Mouse (Mus musculus) urinary bladder, adult 2 months (tissue): ENCODE data around the gene H2-T3. TPM values are rescaled to one million over a fixed set of nuclear protein-coding genes. Genes with fewer than 3 reads are reported as not detected.
"Not testable (repeated sequence)": the region's sequence is repeated elsewhere in the genome, so short reads cannot be mapped to it uniquely, and the experiment has no call there.

Source experiments
- DNase-seq: peaks from one replicate; pipeline ENCODE4 v3.0.0; 2022; ENCODE audit warnings: low spot score
- polyA plus RNA-seq: library from polyadenylated mRNA; depleted of rRNA; stranded (reverse); fragments of >200 nt; gene quantifications from 2 replicates; pipeline ENCODE4 v1.2.3, GENCODE M21; 2012; rRNA removed

The H2-T3 gene
- 0.03 TPM in 1 of 2 replicates, not detected in the other for polyA plus RNA-seq

DNA sequence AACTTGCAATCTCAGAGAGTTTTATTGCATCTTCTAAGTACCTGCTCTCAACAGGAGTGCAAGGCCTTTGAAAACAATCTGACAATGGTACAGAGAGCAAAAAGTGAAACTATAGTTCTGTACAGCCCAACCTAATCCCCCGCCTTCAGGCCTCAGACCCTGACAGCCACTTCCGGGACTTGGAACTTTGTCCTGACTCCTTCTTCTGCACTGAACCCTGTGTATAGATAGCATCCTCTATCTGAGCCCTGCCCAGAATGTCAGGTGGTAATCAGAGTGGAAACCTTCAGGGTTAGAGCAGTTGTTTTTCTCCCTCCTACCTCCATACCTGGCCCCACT is at the start of gene H2-T3:
Gene H2-T3, minus strand, starts transcription at position 119 of the 339 bp plus-strand sequence.
- DNase-seq: no peak

DNA sequence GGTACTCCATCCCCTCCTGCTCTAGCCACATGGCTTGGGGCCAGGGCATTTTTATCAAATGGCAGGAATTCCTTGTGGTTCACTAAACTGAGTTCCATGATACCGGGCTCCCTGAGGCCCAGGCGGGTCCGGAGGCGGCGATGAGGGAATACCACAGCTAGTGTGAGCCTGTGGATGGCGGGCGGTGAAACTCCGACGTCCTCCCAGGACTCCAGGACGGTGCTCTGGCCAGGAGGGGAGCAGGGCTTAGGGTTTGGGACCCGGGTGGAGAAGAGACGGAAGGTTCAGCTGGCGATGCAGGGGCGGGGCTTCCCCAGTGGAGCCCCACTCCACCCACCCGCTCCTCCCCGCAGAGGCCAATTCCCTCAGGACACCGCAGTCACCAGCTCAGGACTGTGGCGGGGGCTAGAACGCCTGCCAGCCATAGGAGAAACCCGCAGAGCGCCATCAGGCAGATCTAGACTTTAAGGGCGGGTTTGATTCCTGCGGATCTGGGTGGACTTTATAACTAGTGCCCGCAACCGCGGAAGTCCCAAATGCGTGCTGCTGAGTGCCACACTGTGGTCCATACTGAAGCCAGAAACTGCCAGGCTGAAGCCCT is 47.3 kb upstream of the H2-T3 start:
- no peak for DNase-seq

DNA sequence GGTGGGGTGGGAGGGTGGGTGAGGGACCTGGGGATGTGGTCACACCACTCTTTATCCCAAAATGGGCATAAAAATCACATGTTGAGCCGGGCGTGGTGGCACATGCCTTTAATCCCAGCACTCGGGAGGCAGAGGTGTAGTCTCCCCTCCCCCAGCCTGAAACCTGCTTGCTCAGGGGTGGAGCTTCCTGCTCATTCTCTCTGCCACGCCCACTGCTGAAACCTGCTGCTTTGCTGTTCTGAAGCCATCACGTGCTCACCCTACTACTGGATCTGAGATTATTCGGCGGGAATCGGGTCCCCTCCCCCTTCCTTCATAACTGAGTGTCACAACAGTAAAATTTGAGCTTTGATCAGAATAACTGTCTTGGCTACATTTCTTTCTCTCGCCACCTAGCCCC is 45.2 kb upstream of the H2-T3 start:
- not testable (repeated sequence) for DNase-seq

DNA sequence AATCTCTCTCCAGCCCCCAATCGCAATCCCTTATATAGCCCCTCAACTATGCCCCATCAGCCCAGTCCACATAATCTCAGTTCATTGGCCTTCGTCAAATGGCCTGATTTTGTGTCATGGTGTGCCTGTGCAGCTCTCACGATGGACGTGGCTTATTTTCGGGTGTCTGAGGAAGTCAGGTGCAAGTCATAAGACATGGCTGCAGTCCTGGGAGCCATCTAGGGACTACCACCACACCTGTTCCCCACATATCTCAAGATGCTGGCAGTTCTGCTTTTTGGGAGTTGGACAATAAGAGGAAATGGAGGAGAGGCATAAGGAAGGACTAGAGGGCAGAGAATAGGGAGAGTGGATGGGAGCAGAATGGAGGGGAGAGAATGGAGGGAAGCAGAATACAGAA is 43.5 kb upstream of the H2-T3 start:
- DNase-seq: no peak

DNA sequence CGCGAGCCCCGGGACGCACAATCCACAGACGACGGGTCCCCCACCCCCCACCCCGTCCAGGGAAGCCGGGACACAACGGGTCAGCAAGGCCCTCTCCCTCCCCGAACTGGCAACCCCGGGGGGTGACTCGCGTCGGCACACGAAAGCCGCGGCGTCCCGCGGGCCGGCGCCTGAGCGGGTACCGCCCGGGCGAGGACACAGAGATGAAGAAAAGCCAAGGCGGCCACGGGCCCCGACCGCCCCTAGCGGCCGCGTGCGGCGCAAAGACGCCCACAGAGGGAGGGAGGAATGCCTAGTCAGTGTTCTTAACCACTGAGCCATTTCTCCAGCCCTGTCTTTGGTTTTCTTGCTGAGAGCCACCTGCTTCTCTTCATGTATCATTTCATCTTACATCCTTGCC is 41.2 kb upstream of the H2-T3 start:
- DNase-seq: peak; percentile 66

DNA sequence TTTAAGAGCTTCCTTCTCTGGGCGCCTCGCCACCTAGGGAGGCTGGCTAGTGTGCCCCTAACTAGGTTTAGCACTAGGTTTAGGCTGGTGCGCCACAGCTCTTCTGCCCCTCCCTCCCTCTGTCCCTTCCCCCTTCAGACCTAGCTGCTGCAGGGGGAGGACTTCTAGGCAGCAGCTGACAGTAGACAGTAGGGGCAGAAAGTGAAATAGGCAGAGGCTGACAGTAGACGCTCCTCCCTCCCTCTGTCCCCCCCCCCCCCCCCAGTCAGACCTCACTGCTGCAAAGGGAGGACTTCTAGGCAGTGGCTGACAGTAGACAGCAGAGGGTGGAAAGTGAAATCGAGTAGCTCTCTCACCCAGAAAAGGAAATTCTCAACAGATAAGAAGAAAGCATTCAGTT is 39.0 kb upstream of the H2-T3 start:
- no peak for DNase-seq

DNA sequence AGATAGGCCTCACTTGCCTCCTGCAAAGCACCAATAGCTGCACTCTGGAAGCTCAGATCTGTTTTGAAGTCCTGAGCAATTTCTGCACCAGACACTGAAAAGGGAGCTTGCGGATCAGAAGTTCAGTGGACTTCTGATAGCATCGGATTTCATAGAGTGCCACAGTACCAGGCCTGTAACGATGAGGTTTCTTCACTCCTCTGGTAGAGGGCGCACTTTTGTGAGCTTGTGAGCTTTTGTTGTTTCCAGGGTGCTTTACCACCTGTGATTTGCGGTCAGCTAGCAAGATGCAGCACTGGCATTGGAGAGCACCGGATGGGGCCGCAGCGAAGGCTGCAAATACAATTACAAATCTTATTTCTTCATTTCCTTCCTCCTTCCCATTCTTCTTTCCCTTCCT is 36.8 kb upstream of the H2-T3 start:
- DNase-seq: no peak

DNA sequence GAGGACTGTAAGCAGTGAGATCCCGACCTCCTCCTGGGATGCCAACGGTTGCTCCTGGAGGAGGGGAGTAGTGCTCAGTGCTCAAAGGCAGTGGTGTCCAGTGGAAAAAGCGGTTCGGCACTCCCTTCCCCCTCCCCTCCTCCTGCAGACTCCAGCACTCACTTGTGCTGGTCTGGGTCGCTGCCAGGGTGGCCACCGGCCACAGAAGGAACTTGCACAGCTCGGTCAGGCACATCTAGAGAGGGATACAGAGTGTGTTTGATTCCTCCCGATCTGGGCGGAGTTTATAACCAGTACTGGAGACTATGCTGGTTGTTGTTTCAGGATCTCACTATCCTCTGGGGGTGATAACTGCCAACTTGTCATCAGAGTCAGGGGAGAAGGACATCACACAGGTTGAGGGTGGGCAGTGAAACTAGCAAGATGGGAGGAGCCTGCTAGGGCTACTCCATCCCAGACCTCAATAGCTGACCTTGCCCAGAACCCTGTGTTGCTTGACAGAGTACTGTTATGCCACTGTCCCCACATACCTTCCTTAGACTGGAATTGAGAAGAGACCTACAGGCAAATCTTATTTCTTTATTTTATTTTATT is 35.2 kb upstream of the H2-T3 start:
- no peak for DNase-seq

DNA sequence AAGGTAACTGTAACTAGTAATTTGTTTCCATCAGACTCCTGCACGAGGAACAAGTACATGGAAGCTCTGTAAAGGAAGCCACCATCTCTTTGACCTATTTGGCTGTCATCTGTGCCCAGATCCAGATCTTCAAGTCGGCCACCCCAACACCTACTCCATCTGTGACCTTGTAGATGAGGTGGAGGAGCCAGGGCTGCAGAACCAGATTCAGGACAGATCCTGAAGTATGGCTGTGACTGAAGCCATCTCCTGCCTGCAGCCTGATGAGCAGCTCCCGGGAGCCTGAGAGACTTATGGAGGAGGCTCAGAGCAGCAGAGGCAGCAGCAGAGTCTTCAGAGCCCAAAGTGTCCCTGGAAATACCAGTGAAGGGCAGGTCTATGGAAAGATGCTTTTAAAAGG is 34.4 kb upstream of the H2-T3 start:
- no peak for DNase-seq

DNA sequence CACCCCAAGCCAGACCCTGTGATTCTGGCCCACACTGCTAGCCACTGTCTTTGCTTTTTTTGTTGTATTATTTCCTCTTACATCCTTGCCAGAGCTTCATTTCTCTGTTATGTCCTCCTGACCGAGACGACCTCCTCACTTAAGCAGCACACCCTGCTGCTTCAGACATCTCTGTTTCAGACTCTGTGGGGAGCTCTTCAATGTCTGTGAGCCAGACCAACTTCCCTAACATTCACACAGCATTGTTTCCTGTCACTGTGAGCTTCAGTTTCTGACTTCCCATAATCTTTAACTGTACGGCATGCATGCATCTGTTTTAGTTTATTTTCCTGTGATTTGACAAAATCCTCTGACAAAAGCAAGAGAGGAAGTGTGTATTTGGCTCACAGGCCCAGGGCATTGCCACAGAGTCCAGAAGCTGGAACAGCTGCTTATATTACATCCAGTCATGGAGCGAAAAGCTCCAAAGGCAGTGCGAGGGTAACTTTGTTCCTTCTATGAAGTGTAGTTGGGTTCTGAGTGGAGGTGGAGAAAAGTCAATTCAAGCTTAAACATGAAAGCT is 28.6 kb upstream of the H2-T3 start:
- DNase-seq: no peak

DNA sequence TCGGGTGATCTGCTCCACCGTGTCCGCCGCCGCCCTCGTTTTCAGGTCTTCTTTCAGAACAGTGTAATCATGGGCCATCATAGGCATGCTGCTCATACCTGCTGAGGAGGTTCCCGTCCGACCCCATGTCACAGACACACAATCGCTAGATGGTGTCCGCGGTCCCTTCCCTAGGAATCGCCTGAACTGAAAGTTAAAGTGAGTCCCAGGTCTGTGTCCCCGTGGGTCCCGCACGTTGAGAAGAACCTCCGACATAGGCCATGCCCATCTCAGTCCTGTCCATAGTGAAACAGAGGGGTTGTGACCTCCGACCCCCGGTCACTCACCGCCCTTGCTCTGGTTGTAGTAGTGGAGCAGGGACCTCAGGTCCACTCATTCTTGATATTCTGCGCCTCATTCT is 25.5 kb upstream of the H2-T3 start:
- no peak for DNase-seq

DNA sequence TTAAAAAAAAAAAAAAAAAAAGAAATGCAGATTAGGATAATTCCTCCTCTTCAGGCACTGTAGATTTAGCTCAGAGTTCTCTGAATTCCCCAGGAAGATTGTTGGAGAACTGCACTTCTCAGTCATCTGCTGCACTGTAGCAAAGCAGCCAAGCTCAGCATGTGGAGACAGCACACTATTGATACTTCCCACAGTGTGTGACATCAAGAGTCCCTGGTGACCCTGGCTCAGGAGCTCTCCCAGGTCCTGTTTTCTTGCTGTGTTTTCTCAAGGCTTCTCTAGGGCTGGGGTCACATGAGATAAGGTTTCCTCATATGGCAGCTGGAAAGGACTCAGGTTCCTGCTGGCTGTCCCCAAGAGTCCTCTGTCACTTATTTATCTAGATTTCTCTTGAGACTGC is 16.8 kb upstream of the H2-T3 start:
- no peak for DNase-seq

DNA sequence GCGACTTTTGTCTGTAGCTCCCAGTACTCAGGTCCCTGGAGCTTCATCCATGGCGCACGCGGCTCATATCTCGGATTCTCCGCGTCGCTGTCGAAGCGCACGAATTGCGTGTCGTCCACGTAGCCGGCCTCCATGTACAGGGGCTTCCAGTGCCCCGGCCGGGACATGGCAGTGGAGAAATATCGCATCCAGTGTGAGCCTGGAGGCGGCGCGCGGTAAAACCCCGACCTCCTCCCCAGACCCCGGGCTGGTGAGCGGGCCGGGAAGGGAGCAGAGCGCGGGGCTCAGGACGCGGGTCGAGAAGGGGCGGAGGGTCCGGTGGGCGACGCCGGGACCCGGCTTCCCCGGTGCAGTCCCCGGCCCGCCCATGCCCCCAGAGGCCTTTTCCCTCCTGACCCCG is 15.8 kb upstream of the H2-T3 start:
- DNase-seq: no peak

DNA sequence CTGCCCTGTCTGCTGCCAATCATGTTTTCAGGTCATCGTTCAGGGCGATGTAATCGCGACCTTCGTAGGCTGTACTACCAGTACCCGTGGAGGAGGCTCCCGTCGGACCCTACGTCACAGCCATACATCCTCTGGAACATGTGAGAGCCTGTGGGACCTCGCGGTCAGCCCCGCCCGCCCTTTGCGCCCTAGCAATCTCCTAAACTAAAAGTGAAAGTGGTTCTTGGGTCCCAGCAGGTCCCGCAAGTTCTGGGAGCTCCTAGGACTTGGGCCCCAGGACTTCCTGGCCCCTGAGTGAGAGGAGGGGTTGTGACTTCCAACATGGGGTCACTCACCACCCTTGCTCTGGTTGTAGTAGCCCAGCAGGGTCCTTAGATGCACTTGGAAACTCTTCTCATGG is 15.4 kb upstream of the H2-T3 start:
- DNase-seq: no peak

DNA sequence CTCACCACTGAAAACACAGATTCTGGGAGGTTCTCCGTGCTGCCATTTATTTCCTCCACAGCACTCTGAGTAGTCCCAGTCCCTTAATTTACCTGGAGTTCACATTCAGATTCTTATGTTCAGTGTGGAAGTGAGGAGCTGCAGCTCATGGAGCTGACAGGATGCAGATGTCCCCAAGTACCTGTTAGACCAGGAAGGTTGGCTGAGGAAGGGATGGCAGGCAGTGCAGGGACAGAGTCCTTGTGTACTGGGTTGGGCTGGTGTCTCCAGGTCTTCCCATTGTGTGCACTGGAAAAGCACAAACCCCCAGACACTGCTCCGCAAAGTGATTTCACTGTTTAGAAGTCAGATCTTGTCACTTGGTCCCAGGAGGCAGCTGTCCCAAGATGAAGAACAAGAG is 11.8 kb upstream of the H2-T3 start:
- no peak for DNase-seq

DNA sequence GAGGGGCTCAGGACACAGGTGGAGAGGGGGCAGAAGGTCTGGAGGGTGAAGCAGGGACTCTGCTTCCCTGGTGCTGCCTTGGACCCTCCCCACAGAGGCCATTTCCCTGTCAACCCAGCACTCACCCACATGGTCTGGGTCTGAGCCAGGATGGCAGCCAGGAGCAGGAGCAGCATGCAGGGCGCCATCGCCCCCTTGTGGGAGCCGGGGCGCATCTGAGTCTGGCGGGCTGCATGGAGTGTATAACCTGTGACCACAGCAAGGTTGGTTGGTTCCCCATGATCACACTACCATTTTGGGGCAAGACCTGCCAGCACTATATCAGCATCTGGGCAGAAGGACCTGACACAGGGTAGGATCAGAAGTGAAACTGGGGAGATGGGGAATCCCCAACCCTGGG is 8.2 kb upstream of the H2-T3 start:
- DNase-seq: no peak

DNA sequence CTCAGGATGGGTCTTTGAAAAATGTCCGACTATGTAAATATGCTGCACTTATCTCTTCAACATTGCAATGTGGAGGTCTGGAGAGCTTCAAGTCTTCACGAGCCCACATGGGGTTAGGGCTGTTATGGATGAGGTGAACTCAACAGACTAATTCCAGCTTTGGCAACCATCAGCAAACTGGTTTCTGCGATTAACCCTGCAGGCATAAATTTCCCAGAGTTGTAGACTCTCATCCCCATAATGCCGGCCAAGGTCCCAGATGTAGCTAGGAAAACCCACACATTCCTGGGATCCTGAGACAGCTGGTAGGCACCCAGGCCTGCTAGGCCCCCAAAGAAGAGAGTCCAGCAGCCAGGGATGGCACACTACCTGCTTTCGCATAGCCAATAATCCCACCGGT is 4.4 kb upstream of the H2-T3 start:
- no peak for DNase-seq

DNA sequence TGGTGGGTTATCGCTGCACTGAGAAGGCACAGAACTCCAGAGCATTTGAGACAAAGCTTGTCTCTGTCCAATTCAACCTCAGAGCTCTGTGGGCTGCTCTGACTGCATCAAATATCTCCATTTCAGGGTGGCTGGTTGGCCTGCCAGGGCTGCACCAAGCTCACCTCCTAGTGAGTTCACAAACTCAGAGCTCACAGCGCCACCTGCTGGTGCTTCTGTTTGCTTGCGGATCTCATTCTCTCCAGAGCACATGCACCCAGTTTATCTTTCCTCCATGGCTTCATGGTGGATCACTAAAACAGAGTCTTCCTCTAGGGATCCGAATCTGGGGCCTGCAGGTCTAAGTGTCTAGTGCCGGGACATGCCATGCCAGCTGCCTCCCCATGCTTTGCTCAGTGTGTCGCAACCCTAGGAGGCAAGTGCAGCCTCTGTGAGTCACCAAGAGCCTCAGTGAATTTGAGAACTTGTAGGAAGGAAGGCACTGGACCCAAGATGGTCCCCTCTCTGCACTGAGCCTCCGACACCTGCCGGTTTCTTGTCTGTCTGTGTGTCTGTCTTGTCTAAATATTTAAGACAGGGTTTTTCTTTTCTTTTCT is 3.6 kb upstream of the H2-T3 start:
- no peak for DNase-seq

DNA sequence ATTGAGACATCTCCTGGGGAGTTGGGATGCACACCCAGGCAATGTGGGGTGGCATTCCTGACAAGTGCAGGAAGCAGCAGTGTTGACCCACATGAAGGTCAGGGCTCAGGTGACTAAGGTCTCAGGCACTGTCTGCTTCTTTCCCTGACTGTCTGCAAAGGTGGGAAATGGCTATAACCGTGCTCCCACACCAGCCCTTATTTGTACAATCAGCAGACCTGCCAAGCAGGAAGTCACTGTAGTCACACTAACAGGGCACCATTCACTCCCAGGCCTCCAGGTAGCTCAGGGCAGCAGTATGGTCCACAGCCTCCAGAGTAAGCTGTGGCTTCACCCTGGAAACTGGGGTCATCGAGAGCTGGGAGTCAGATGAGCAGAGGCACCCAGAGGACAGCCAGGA is 2.3 kb upstream of the H2-T3 start:
- no peak for DNase-seq

DNA sequence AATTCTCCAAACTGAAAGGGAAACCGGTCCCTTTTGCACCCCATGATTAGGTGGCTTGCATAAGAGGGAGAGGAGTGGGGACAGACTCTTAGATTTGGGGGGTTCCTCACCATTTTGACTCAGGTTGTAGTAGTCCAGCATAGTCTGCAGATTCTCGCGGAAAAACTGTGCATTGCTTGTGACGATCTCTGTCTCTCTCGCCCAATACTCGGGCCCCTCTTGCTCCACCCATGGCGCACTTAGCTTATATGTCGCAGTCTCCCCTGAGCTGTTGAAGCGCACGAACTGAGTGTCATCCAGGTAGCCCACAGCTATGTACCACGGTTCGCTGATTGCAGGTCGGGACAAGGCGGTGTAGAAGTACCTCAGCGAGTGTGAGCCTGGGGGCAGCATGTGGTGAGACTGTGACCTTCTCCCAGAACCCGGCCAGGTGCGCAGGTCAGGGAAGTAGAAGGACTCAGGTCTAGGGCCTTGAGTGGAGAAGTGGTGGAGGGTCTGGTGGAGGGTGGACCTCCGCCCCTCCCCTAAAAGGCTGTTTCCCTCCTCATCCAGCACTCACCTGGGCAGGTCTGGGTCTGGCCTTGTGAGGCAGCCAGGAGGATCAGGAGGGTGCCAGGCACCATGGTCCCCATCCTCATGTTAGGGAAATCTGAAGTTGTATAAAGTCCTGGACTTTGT is 457 bp downstream of the H2-T3 start:
- DNase-seq: no peak

DNA sequence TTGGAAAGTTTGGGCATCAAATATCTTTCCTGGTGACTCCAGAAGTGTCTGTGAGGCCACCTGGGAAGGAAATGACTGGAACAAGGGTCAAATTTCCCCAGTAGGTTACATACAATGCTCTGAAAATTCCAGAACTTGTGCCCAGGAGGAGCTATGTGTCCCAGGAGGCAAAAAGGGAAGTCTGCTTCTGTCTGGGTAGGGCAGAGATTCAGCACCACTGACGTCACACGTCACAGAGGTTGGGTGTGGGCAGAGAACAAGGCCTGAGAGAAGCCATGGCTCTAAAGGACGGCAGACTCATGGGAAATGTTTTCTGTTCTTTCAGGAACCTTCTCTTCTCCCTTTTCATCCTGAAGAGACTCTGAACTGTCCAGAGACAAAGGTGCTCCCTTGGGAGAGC is 2.5 kb downstream of the H2-T3 start:
- DNase-seq: no peak

DNA sequence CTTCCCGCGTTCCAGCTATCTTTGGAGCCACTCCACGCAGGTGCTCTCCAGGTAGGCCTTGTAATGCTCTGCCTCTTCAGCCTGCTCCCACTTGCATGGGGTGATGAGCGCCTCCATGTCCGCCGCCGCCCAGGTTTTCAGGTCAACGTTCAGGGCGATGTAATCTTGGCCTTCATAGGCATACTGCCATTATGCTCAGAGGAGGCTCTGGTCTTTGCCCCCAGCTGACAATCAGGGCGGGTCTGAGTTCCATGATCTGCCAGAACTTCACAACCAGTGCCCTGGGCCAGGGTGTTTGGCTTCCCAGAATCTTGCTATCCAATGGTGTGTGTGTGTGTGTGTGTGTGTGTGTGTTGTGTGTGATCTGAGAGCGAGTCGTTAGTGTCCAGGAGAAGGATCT is 7.9 kb downstream of the H2-T3 start:
- no peak for DNase-seq

DNA sequence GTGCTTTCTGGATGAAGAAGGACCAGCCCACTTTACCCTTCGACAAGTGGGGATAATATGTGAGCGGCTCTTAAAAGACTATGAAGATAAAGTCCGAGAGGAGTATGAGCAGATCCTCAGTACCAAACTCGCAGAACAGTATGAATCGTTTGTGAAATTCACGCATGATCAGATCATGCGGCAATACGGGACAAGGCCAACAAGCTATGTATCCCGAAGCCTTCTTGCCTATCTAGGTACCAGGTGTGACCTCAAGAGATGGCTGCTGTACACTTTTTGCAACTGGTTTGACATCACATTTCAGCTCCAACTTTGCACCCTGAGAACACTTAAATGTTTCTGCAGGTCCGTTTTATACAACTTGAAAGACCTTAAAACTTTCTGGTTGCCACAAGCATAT is 10.6 kb downstream of the H2-T3 start:
- not testable (repeated sequence) for DNase-seq
